Mouse (Mus musculus) macrophage (primary cell): Measurements from ENCODE around the gene Vac14. TPM values are rescaled to one million over a fixed set of nuclear protein-coding genes. Genes with fewer than 3 reads are reported as not detected.

ENCODE experiments used
- H3K27ac ChIP-seq: fragments of 350-480 bp; formaldehyde crosslinking; 2 replicates; pipeline ENCODE4 v1.9.0; 2021
- H3K36me3 ChIP-seq: fragments of 350-480 bp; formaldehyde crosslinking; 2 replicates; pipeline ENCODE4 v1.9.0; 2021; ENCODE audit errors: inconsistent target
- H3K4me3 ChIP-seq: fragments of 350-480 bp; formaldehyde crosslinking; 2 replicates; pipeline ENCODE4 v1.9.0; 2021; ENCODE audit errors: inconsistent target
- H3K79me2 ChIP-seq: fragments of 350-480 bp; formaldehyde crosslinking; 2 replicates; pipeline ENCODE4 v1.9.0; 2021; ENCODE audit errors: inconsistent target
- WGBS: methylation state at CpG from one replicate; pipeline ENCODE4 v1.1.7; 2026; ENCODE audit warnings: inconsistent platforms; ENCODE audit not compliant: missing documents; 5-methylcytosine and 5-hydroxymethylcytosine counted together
- polyA plus RNA-seq: library from polyadenylated mRNA; stranded (reverse); fragments of 250-400 nt; gene quantifications from 3 replicates; pipeline ENCODE4 v1.2.4, GENCODE M21; 2018; ENCODE audit warnings: inconsistent platforms

Gene Vac14
- polyA plus RNA-seq, 1 experiment from 2014 or later = 60.1 TPM

DNA sequence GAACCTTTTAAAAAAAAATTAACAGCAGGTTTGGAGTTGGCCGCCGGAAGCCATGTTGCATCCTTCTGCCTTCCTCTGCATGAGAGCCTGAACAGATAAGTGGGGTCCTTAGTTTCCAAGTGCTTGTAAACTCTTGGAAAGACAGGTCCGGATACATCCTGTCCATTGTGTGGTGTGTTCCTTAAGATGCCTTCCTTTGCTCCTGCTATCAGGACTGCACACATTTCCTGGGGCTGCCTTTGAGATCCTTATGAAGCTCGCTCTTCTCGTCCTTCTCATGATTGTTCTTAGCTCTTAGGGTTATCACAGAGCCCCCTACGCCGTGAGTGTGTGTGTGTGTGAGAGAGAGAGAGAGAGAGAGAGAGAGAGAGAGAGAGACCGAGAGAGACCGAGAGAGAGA is 71.6 kb downstream of the Vac14 start:
- 91% methylated on average over 8 of the region's 9 CpGs for WGBS
- no peak overlapping the region for H3K27ac ChIP-seq
- H3K36me3 ChIP-seq = peaks cover 74% of the 10 kb centered on the region
- no peaks in the 10 kb centered on the region for H3K79me2 ChIP-seq
- no peak overlapping the region for H3K4me3 ChIP-seq

- H3K36me3 ChIP-seq = peaks cover 61% of the 10 kb centered on the region; the same call in 1 of the 2 replicates
These were observed 75.8 kb downstream of the Vac14 start for GRCm38 (mm10) chr8:110694226-110694625.

DNA sequence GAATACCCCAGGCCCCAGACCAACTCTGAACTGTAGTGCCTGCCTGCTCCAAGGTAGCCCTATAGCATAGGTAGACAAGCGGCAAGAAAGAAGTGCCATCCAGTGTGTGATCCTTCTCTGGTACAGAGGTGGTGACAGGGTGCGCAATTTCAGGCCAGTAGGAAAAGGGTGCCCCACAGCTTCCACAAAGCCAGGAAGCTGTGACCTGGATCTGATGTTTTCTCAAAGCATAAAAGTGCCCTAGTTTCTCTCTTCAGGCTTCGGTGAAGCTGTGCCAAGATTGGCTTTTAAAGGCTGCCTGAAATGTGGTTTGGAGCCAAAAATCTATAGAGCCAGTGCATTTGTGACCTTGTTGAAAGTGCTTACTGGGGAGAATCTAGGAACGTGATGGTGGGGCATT is 76.4 kb downstream of the Vac14 start:
- Histone ChIP-seq H3K4me3 (no peak overlapping the region), H3K79me2 (no peaks in the 10 kb centered on the region), H3K36me3 (peaks cover 60% of the 10 kb centered on the region; the same call in 1 of the 2 replicates), H3K27ac (no peak overlapping the region)
- 92% methylated on average over 4 of the region's 4 CpGs for WGBS

More at GRCm38 (mm10) chr8:110694226-110694625, 75.8 kb downstream of the Vac14 start:
- H3K27ac ChIP-seq = no peak overlapping the region
- no peak overlapping the region for H3K4me3 ChIP-seq
- 91% methylated on average over 5 of the region's 5 CpGs for WGBS
- H3K79me2 ChIP-seq = no peaks in the 10 kb centered on the region

DNA sequence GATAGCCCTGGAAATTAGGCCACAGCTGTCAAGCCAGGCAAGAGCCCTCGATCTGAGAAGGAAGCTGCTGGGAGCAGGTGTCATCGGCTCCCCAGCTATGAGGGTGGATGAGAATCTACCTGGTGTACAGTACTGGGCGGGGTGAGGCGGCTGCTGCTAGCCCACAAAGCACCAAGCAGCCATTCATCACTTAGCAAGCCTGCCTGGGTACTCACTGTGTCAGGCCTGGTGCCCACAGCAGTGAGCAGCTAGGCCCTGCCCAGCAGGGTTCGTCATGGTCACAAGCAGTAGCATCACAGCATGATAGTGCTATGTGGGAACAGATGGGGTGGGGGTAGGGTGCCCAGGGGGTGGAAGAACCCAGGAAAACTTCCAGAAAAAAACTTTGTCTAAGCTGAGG is 77.0 kb downstream of the Vac14 start:
- Histone ChIP-seq H3K79me2 (no peaks in the 10 kb centered on the region), H3K4me3 (no peak overlapping the region), H3K27ac (no peak overlapping the region), H3K36me3 (peaks cover 57% of the 10 kb centered on the region; the same call in 1 of the 2 replicates)
- 93% methylated on average over 5 of the region's 5 CpGs for WGBS

DNA sequence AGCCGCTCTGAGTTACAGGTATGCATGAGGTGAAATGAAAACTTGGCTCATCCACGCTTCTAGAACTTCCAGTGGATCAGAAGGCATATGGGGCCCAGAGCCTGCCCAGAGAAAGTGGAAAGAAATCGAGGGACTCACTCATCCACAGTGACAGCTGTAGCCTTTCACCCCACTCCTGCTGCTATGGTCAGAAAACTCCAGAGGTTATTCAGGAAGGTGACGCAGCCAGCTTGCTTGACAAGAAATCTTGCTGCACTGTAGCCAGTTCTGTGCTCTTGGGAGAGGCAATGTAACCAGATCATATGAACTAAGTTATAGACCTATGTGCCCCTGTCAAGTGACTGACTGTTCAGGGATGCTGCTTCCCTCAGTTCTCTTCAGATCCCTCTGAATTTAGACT is 77.7 kb downstream of the Vac14 start:
- 95% methylated on average over 4 of the region's 4 CpGs for WGBS
- H3K27ac ChIP-seq = no peak overlapping the region
- no peaks in the 10 kb centered on the region for H3K79me2 ChIP-seq
- H3K36me3 ChIP-seq = peaks cover 51% of the 10 kb centered on the region; the same call in 1 of the 2 replicates
- H3K4me3 ChIP-seq = no peak overlapping the region

DNA sequence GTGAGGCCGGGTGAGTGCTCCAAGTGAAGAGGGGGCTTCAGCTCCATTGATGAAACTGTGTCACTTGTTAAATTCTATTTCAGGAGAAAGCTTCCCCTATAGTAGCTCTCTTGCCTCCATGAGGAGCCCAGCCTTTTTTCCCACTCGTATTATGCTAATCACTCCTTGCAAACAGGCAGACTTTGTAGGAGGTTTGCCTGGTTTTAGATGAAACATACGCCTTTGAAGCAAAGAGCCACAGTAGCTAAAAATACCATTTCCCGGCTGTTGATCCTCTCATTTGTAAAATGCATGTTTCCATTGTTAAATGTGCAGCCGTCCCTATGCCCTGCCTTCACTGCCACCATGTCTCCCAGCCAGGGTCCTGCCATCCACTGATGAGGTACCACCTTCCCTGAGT is 79.2 kb downstream of the Vac14 start:
- peaks cover 57% of the 10 kb centered on the region; the same call in 1 of the 2 replicates for H3K36me3 ChIP-seq
- no peak overlapping the region for H3K27ac ChIP-seq
- H3K4me3 ChIP-seq = no peak overlapping the region
- 95% methylated on average over 5 of the region's 5 CpGs for WGBS
- no peaks in the 10 kb centered on the region for H3K79me2 ChIP-seq

- WGBS = 100% methylated on average over 1 of the region's 1 CpGs
- Histone ChIP-seq H3K4me3 (no peak overlapping the region), H3K79me2 (no peaks in the 10 kb centered on the region), H3K36me3 (peaks cover 55% of the 10 kb centered on the region; the same call in 1 of the 2 replicates), H3K27ac (no peak overlapping the region)
These were observed 79.7 kb downstream of the Vac14 start for GRCm38 (mm10) chr8:110698098-110698497.

DNA sequence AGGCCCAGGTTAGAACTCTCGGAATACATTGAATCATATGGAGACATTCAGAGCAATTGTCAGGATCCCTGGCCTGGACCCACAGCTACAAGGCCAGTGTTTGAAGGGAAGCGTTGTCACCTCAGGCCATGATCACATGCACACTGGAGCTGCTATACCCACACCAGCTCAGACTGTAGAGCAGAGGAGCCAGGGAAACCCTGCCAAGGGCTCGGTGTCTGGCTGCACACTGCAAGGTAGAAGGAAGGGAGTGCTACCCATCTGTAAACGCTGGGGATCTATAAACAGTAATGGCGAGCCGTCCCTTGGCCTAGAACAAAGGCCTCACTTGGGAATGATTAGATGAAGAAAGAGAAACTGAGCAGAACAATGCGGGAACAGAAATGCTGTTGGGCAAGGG is 81.1 kb downstream of the Vac14 start:
- H3K4me3 ChIP-seq = no peak overlapping the region
- no peaks in the 10 kb centered on the region for H3K79me2 ChIP-seq
- WGBS = 93% methylated on average over 7 of the region's 7 CpGs
- H3K27ac ChIP-seq = no peak overlapping the region
- H3K36me3 ChIP-seq = peaks cover 52% of the 10 kb centered on the region; the same call in 1 of the 2 replicates

GRCm38 (mm10) chr8:110700561-110700960 is 82.2 kb downstream of the Vac14 start:
- 96% methylated on average over 2 of the region's 2 CpGs for WGBS
- Histone ChIP-seq H3K79me2 (no peaks in the 10 kb centered on the region), H3K36me3 (peaks cover 43% of the 10 kb centered on the region; the same call in 1 of the 2 replicates), H3K27ac (no peak overlapping the region), H3K4me3 (no peak overlapping the region)

DNA sequence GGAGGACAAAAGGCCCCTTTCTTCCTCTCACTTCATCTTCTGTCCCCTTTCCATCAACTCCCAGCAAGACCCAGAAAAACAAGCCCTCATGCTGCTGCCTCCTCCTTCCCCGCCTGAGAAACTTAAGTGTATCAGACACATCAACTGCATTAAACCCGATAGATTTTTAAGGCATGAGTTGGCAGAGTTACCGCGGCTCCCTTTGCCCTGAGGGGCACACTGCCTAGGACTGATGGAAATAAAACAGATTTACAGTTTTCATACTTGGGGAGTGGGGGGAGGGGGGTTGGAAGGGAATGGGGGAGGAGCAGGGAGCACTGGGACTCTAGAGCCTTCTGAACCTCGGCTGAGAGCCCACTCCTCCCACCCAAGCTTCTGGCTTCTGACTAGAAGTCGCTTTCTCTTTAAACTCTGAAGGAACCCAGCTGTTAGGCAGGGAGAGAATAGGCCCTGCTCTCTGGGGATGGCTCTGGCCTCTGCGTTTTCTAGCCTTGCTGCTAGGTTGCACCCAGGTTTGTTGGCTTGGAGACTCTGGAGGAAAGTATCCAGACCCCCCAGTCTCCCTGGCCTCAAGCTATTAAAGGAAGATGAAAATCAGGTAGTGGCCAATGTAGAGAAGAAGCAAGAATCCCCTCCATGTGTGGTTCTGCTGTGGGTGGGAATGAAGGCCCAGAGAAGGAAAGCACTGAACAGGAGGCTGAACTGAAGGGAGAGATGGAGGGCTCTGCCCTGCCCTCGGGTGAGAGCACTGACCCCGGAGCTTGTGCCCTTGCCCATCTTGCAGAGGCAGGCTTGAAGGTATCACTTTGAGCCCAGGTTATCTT is 84.5 kb downstream of the Vac14 start:
- Histone ChIP-seq H3K79me2 (no peaks in the 10 kb centered on the region), H3K4me3 (no peak overlapping the region), H3K36me3 (peaks cover 33% of the 10 kb centered on the region), H3K27ac (no peak overlapping the region)
- 93% methylated on average over 9 of the region's 9 CpGs for WGBS

DNA sequence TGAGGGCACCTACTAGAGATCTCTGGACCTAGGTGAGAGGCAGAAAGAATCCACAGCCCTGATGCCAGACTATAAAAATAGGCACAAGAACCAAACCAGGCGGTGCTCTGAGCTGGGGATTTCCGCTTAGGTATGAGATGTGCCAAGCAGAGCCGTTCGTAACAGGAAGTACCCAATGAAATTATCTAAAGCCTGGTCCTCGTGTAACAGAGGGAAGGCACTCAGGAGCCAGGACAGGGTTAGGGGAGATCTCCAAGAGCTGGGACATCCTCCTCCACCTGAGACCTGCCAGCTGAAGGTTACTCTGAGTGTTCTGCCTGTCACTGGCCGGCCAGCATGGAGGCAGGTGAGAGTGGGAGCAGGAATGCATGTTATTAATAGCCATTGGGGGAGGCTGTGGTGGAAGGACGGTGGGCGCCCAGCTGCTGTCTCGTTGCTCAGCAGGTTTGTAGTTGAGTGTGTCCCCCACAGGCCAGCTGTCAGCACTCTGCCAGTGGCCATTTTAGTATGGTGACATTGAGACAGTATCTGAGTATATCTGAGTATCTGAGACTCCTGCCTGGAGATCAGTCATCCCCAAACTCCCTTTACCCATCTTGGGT is 85.2 kb downstream of the Vac14 start:
- peaks cover 40% of the 10 kb centered on the region for H3K36me3 ChIP-seq

GRCm38 (mm10) chr8:110704103-110704502 is 85.7 kb downstream of the Vac14 start:
- no peaks in the 10 kb centered on the region for H3K79me2 ChIP-seq
- H3K36me3 ChIP-seq = peaks cover 42% of the 10 kb centered on the region
- no peak overlapping the region for H3K27ac ChIP-seq
- H3K4me3 ChIP-seq = no peak overlapping the region
- WGBS = 94% methylated on average over 3 of the region's 3 CpGs

More for the DNA sequence above, 85.2 kb downstream of the Vac14 start:
- 73% methylated on average over 9 of the region's 9 CpGs for WGBS
- H3K27ac ChIP-seq = no peak overlapping the region
- no peaks in the 10 kb centered on the region for H3K79me2 ChIP-seq
- H3K4me3 ChIP-seq = no peak overlapping the region

DNA sequence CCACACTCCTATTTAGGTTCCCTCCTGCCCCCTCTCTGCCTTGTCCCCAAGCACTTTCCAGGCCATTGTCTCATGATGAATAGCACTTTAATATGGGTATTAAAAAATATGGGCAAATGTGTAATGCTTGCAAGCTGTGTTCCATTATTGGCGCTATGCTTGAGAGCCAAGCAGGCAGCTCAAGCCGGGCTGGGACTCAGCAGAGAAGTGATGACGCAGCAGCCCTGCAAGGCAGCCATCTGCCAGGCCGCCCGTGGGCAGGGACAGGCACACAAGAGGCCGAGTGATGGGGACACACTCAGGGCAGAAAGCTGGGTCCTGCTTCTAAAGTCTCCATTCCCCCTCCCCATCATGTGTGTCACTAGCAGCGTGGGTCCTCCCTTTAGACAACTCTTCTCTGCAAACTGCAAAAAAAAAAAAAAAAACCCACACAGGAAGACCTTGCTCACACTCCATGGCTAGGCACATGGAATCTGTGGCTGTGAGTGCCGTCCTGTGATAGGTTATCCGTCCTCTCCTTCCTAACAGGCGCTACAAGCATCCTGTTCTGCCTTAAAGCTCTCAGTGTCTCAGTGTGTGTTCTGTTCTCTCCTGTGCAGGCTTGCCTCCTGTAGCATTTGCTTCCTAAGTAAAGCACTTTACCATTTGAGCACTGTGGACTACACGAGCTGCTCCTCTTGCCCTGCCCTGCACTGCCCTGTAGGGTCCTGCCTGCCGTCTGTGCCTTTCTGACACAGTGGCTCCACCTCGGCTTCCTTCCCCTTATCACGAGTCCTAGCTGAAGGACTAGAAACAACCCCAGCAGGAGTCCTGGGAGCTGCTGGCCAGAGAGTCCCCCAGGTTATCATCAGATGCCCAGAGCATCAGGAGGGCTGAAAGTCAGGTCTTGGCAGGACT is 87.3 kb downstream of the Vac14 start:
- Histone ChIP-seq H3K27ac (no peak overlapping the region), H3K36me3 (peaks cover 50% of the 10 kb centered on the region), H3K79me2 (no peaks in the 10 kb centered on the region), H3K4me3 (no peak overlapping the region)
- 81% methylated on average over 14 of the region's 14 CpGs for WGBS

GRCm38 (mm10) chr8:110706288-110706870 is 88.0 kb downstream of the Vac14 start:
- no peaks in the 10 kb centered on the region for H3K79me2 ChIP-seq
- peaks cover 58% of the 10 kb centered on the region for H3K36me3 ChIP-seq
- H3K4me3 ChIP-seq = no peak overlapping the region
- H3K27ac ChIP-seq = no peak overlapping the region
- WGBS = 90% methylated on average over 3 of the region's 3 CpGs
